Mouse (Mus musculus) liver, embryonic 13.5 days (tissue): ENCODE data around the gene Hipk2. TPM values are rescaled to one million over a fixed set of nuclear protein-coding genes. Genes with fewer than 3 reads are reported as not detected.

ENCODE experiments used
- ATAC-seq: fragments of 200-750 bp; cut with Nextera tagmentation; 2 replicates; pipeline ENCODE4 v1.8.0; 2017; ENCODE audit warnings: low read depth, mild to moderate bottlenecking, moderate number of reproducible peaks, moderate library complexity
- DNase-seq: peaks from one replicate; pipeline ENCODE4 v3.0.0; 2022
- H3K27ac ChIP-seq: fragments of 300-500 bp; sonication (generic); 2 replicates; pipeline ENCODE4 v1.5.1; 2015; ENCODE audit warnings: moderate library complexity, mild to moderate bottlenecking, inconsistent platforms
- H3K27me3 ChIP-seq: fragments of 300-500 bp; sonication (generic); 2 replicates; pipeline ENCODE4 v1.6.1; 2015; ENCODE audit warnings: mild to moderate bottlenecking, inconsistent platforms
- H3K36me3 ChIP-seq: fragments of 300-500 bp; sonication (generic); 2 replicates; pipeline ENCODE4 v1.6.1; 2015; ENCODE audit warnings: mild to moderate bottlenecking, inconsistent platforms
- H3K4me1 ChIP-seq: fragments of 300-500 bp; sonication (generic); replicated peaks from 2 replicates; pipeline ENCODE4 v1.6.1; 2015; ENCODE audit warnings: inconsistent platforms
- H3K4me2 ChIP-seq: fragments of 300-500 bp; sonication (generic); 2 replicates; pipeline ENCODE4 v1.6.1; 2015; ENCODE audit warnings: inconsistent platforms, mild to moderate bottlenecking, moderate library complexity
- H3K4me3 ChIP-seq: fragments of 300-500 bp; sonication (generic); replicated peaks from 2 replicates; pipeline ENCODE4 v1.5.1; 2015; ENCODE audit warnings: mild to moderate bottlenecking, inconsistent platforms
- H3K9ac ChIP-seq: fragments of 300-500 bp; sonication (generic); 2 replicates; pipeline ENCODE4 v1.6.1; 2015; ENCODE audit warnings: mild to moderate bottlenecking, inconsistent platforms
- H3K9me3 ChIP-seq: fragments of 300-500 bp; sonication (generic); replicated peaks from 2 replicates; pipeline ENCODE4 v1.6.1; 2016; ENCODE audit warnings: inconsistent platforms
- WGBS: fragments of 180-500 bp; shearing (Covaris S2); methylation state at CpG from one replicate; pipeline ENCODE4 v1.1.7; 2015; ENCODE audit not compliant: insufficient replicate concordance; 5-methylcytosine and 5-hydroxymethylcytosine counted together
- polyA plus RNA-seq: library from polyadenylated mRNA; unstranded; fragments of >200 nt; fragmentation: Nextera tagmentation; extraction: Ambion mirVana; gene quantifications from 2 replicates; pipeline ENCODE4 v1.2.1, GENCODE M21; 2015

Hipk2 gene
- 20.1 and 20.4 TPM in 2 replicates for polyA plus RNA-seq

DNA sequence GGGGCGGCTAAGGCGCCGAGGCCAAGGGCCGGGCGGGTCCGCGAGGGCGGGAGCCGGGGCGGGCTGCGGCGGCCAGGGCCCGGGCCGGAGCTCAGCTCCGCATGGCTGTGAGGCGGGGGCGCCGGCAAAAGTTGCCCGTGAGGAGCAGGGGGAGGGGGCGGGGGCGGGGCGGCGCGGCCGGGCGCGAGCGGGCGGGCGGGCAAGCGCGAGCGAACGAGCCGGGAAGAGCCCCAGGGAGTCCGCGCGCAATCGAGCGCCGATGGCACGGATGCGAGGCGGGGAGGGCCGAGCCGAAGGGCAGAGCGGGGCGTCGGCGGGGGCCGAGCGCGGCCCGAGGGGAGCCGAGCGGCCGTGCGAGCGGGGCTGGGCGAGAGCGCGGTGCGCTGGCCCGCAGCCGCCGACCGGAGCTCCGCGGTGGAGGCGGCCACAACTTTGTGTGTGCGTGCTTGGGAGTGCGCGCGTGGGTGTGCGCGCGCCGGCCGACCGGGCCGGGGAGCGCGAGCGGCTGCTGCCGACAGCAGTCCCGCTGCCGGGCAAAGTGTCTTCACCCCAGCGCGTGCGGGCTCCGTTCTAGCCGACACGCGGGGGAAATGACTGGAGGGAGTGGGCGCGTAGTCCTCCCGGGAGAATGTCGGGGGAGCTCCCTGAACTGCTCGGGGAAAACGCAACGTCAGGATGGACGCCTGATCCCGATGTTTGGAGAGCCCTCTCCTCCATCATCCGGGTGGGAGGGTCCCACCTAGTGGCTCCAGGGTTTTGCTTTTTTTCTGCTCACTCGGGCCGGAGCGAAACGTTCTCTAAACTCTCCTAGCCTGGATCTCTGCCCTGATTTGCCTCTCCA is at the start of gene Hipk2:
Gene Hipk2, minus strand, starts transcription at position 95 of the 841 bp plus-strand sequence.
- peak; percentile 73 for DNase-seq
- peak within 1 kb of the TSS; percentile 99 for H3K27ac ChIP-seq
- H3K9ac ChIP-seq: peak within 1 kb of the TSS; percentile 100
- no peaks in the 10 kb centered on the region for H3K9me3 ChIP-seq
- H3K27me3 ChIP-seq: peaks cover 8% of the 10 kb centered on the region; the same call in 1 of the 2 replicates
- H3K4me1 ChIP-seq: peaks cover 65% of the 10 kb centered on the region
- H3K4me2 ChIP-seq: peak within 1 kb of the TSS; percentile 80
- under 1% methylated on average over 106 of the region's 108 CpGs for WGBS
- H3K36me3 ChIP-seq: peaks cover 15% of the 10 kb centered on the region
- ATAC-seq: peak; percentile 85
- peak within 1 kb of the TSS; percentile 99 for H3K4me3 ChIP-seq

DNA sequence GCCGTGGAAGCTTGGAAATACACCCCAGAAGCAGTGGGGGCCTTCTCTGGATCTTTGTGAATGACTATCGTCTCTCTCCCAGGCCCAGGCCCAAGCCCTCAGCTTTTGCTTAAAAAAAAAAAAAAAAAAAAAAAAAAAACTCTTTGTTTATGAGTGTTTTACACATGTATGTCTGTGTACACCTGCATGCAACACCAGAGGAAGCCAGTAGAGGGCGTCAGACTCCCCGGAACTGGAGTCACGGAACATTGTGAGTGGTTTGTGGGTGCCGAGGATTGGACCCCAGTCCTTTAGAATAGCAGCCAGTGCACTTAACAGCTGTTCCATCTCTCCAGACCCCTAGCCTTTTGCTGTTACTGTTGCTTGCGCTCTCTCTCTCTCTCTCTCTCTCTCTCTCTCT is 49.8 kb upstream of the Hipk2 start:
- Histone ChIP-seq H3K27me3 (0 out of 2 replicates have a peak, but pooled peaks cover 17% of the 10 kb centered on the region), H3K9me3 (no peaks in the 10 kb centered on the region), H3K27ac (peak overlapping the region; percentile 100), H3K36me3 (no peaks in the 10 kb centered on the region), H3K4me1 (peaks cover 93% of the 10 kb centered on the region), H3K9ac (peak overlapping the region; percentile 59; the same call in 1 of the 2 replicates), H3K4me3 (peak overlapping the region; percentile 21; the same call in 1 of the 2 replicates), H3K4me2 (peak overlapping the region; percentile 65)
- peak; percentile 59 for DNase-seq
- ATAC-seq: no peak
- 50% methylated on average over 7 of the region's 7 CpGs for WGBS

DNA sequence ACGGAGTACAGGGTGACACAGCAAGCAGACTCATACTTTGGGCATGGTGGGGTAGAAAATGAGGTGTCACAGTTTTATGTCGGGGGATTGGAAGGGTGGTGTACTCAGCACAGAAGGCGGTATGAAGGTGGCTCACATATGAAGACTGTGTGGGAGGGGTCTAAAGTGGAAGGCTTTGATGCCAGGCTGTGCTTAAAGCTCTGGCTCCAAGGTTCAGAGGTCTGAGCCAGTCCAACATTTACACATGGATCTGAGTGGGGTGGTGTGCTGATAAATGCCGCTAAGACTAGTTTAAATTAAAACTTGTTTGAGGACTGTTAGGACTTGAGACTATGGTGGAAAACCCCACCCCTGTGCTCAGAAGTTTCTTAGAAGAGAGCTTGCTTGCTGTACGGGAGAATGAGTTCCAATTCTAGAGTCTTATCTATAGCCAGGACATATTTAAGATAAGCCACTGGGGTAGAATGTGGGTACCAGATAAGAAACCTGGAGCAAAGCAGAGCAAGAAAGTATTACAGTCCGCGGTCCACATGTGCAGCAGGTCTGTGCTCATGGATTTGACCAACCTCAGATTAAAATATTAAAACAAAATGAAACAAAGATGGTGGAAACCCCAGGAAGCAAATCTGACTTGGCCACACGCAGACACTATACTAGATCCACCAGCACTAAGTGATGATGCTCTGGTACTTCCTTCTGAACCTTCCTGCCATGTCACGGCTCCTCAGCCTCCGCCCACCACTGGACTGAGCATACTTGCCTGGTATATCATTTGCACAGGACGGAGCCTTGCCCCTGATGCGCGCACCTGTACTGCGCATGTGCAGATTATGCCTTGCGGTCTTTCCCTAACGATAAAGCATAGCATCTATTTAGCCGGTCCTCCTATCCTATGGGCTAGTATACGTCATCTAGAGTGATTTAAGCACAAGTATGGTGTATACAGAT is 48.2 kb upstream of the Hipk2 start:
- peak; percentile 83 for ATAC-seq

DNA sequence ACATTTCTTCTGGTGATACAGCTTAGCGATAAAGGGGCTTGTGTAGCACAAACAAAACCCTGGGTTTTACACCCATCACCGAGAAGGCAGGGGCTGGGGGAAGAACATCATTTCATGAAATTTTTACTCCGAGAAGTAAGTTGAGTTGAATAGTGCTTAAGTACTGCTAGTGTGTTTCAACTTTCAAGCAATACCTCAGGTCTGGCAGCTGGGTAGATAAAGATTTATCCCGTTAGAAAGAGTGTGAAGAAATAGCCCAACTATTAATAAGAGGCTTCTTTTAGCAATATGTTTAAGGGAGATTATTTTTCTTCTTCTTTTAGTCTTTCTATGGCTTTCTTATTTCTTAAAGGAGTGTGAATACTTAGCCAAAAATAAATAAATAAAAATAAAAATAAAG is 47.5 kb upstream of the Hipk2 start:
- peak overlapping the region; percentile 100 for H3K27ac ChIP-seq
- H3K4me2 ChIP-seq: peak overlapping the region; percentile 65
- 0 out of 2 replicates have a peak, but pooled peaks cover 9% of the 10 kb centered on the region for H3K27me3 ChIP-seq
- DNase-seq (no peak), ATAC-seq (no peak)
- H3K9ac ChIP-seq: peak overlapping the region; percentile 78
- H3K36me3 ChIP-seq: no peaks in the 10 kb centered on the region
- peak overlapping the region; percentile 9; the same call in 1 of the 2 replicates for H3K4me3 ChIP-seq
- 36% methylated on average over 4 of the region's 4 CpGs for WGBS
- peaks cover 96% of the 10 kb centered on the region for H3K4me1 ChIP-seq
- H3K9me3 ChIP-seq: no peaks in the 10 kb centered on the region

More for the DNA sequence above, 48.2 kb upstream of the Hipk2 start:
- peak overlapping the region; percentile 30 for H3K4me3 ChIP-seq
- H3K4me2 ChIP-seq: peak overlapping the region; percentile 65
- H3K36me3 ChIP-seq: no peaks in the 10 kb centered on the region
- WGBS: 21% methylated on average over 18 of the region's 18 CpGs
- H3K27ac ChIP-seq: peak overlapping the region; percentile 100
- DNase-seq: peak; percentile 90
- H3K27me3 ChIP-seq: 0 out of 2 replicates have a peak, but pooled peaks cover 10% of the 10 kb centered on the region
- peak overlapping the region; percentile 78 for H3K9ac ChIP-seq
- peaks cover 95% of the 10 kb centered on the region for H3K4me1 ChIP-seq
- H3K9me3 ChIP-seq: no peaks in the 10 kb centered on the region

DNA sequence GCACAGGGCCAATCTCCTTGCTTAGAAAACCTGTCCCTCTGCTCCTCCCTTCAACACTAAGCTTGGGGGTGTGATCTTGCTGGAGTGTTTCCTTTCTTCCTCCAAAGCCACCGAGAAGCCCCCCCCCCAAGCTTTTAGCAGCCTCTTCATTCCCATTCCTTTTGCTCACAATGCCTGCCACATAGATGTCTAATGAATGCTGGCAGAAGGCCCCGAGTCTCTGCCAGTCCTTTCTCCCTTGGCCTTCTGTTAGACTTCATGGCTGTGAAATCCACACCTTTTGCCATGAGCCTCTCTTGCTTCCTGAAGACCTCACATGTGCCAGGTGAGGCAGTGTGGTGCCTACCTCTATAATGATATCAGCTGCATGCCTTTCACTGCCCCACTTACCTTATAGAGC is 46.6 kb upstream of the Hipk2 start:
- Histone ChIP-seq H3K27me3 (0 out of 2 replicates have a peak, but pooled peaks cover 3% of the 10 kb centered on the region), H3K4me3 (no peak overlapping the region), H3K9ac (peak overlapping the region; percentile 78), H3K27ac (peak overlapping the region; percentile 100), H3K36me3 (no peaks in the 10 kb centered on the region), H3K4me2 (peak overlapping the region; percentile 63; the same call in 1 of the 2 replicates), H3K9me3 (no peaks in the 10 kb centered on the region), H3K4me1 (peaks cover 97% of the 10 kb centered on the region)
- DNase-seq: no peak
- ATAC-seq: no peak
- WGBS: 50% methylated on average over 2 of the region's 2 CpGs

DNA sequence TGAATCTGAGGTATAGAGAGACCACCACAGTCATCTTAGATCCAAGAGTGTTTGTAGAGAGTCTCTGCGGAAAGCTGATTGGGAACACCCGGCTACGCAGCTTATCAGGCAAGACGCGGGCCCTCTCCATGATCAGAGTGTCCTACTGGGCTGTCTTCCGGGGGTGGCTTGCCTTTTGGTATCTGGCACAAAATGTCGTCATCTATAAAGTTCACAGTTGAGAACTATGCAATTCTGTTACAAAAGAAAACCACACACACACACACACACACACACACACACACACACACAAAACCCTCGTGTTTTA is 45.8 kb upstream of the Hipk2 start:
- Histone ChIP-seq H3K9ac (peak overlapping the region; percentile 78), H3K9me3 (no peaks in the 10 kb centered on the region), H3K36me3 (no peaks in the 10 kb centered on the region), H3K27ac (peak overlapping the region; percentile 100), H3K4me2 (peak overlapping the region; percentile 63), H3K4me1 (peaks cover 99% of the 10 kb centered on the region), H3K4me3 (peak overlapping the region; percentile 32), H3K27me3 (no peaks in the 10 kb centered on the region)
- 33% methylated on average over 8 of the region's 8 CpGs for WGBS
- ATAC-seq: peak; percentile 40
- peak; percentile 70 for DNase-seq

DNA sequence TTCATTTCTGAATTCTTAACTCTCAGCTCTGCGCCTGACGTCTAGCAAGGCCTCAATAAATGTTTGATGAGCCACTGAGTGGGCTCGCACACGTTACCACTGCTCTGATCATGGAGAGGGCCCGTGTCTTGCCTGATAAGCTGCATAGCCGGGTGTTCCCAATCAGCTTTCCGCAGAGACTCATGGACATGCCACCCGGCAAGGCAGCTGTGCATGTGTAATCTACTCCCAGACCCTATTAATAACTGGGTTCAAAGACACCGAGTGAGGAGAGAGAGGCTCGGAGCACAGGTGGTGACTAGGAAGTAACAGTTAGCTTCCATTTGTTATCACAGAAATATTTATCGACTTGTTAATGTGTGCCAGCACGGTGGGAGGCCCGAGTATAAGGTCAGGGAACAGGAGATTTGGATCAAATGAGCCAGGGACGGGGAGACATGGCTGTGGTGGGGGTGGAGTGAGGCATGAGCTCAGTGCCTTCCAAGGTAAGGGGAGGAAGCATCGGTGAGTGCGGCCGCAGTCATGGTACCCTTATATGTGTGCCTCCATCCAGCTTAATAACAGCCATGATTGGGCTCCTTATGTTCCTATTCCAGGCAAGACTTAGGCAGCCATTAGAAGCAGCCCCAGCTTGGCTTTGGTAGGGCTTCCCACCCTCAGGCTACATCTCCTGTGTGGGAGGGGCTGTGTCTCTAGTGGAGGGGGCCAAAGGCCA is 45.3 kb upstream of the Hipk2 start:
- peak overlapping the region; percentile 78 for H3K9ac ChIP-seq
- 33% methylated on average over 17 of the region's 17 CpGs for WGBS
- H3K9me3 ChIP-seq: no peaks in the 10 kb centered on the region
- peak overlapping the region; percentile 32 for H3K4me3 ChIP-seq
- DNase-seq (peak; percentile 84), ATAC-seq (peak; percentile 66)
- H3K27me3 ChIP-seq: no peaks in the 10 kb centered on the region
- peak overlapping the region; percentile 100 for H3K27ac ChIP-seq
- H3K36me3 ChIP-seq: no peaks in the 10 kb centered on the region
- H3K4me2 ChIP-seq: peak overlapping the region; percentile 63
- H3K4me1 ChIP-seq: peaks cover 99% of the 10 kb centered on the region

DNA sequence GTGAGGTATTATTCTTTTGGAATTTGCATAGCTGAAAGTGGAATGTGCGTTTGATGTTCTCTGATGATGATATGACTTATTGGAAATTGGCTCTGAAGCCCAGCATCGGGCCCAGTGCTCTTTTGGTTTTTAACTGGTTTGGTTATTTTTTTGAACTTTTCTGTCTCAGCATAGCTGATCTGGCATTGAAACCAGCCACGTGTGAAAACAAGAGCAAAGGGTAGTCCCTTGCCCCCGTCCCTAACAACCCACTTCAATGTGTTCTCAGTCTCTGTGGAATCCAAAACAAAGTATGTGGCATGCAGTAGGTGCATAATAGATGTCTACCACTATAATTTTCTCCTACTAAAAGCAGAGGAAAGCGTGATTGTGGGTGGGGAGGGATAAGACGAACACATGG is 44.2 kb upstream of the Hipk2 start:
- H3K9me3 ChIP-seq: no peaks in the 10 kb centered on the region
- peak overlapping the region; percentile 63 for H3K4me2 ChIP-seq
- no peak for ATAC-seq
- no peaks in the 10 kb centered on the region for H3K36me3 ChIP-seq
- 80% methylated on average over 6 of the region's 6 CpGs for WGBS
- 0 out of 2 replicates have a peak overlapping the region, but pooled peaks have one; percentile 6 for H3K4me3 ChIP-seq
- H3K4me1 ChIP-seq: peaks cover 100% of the 10 kb centered on the region
- H3K9ac ChIP-seq: peak overlapping the region; percentile 78
- no peak for DNase-seq
- peak overlapping the region; percentile 100 for H3K27ac ChIP-seq
- H3K27me3 ChIP-seq: no peaks in the 10 kb centered on the region

DNA sequence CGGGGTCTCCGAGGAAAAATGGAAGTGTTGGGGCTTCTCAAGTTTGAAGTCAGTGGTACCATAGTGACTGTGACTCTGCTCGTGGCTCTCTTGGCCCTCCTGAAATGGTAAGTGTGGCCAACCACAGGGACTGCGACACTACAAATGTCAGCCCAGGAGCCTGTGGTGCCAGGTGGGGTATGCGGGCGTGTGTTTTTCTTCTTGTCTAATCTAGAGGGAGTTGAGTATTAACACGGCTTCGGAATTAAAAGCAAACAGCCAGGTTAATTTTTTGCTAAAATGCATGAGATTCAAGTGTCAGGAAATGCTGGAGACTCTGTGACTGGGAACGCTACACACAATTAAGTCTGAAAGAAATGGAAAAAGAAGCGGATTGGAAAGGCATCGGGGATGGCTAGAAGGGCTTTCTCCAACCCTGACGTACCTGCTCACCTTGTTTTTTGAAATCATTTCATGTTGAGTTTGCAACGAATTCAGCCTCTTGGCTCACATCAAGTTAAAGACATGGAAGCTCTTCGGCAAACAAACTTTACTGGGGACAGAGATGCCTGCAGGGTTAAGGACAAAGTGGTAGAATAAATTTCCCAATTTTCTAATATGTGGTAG is 43.3 kb upstream of the Hipk2 start:
- WGBS: 67% methylated on average over 14 of the region's 14 CpGs

DNA sequence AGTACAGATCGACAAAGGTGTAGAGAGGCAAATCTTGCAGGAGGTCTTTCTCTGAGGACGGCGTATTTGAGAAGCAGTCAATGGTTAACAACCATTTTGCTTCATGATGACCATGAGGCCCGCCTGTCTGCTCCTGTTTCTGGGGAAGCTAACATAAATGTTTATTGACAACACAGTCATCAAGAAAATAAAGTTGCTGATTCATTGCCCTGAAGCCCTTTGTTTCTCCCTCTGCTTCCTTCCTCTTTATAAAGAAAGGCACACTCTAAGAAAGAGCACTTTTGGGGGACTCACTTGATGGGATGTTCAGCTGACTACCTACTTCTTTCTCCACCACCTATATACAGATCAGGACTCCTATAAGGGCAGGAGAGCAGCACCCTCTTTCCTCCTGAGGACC is 42.8 kb upstream of the Hipk2 start:
- H3K9me3 ChIP-seq: no peaks in the 10 kb centered on the region
- 62% methylated on average over 4 of the region's 4 CpGs for WGBS
- no peaks in the 10 kb centered on the region for H3K27me3 ChIP-seq
- peak overlapping the region; percentile 63 for H3K4me2 ChIP-seq
- peak overlapping the region; percentile 78 for H3K9ac ChIP-seq
- peaks cover 100% of the 10 kb centered on the region for H3K4me1 ChIP-seq
- DNase-seq: no peak
- H3K27ac ChIP-seq: peak overlapping the region; percentile 100
- H3K4me3 ChIP-seq: peak overlapping the region; percentile 22; the same call in 1 of the 2 replicates
- ATAC-seq: no peak
- H3K36me3 ChIP-seq: no peaks in the 10 kb centered on the region

More for the DNA sequence above, 43.3 kb upstream of the Hipk2 start:
- DNase-seq (no peak), ATAC-seq (no peak)
- H3K27me3 ChIP-seq: no peaks in the 10 kb centered on the region
- H3K36me3 ChIP-seq: no peaks in the 10 kb centered on the region
- H3K4me2 ChIP-seq: peak overlapping the region; percentile 63
- H3K4me1 ChIP-seq: peaks cover 100% of the 10 kb centered on the region
- H3K4me3 ChIP-seq: peak overlapping the region; percentile 22
- H3K27ac ChIP-seq: peak overlapping the region; percentile 100
- H3K9me3 ChIP-seq: no peaks in the 10 kb centered on the region
- peak overlapping the region; percentile 78 for H3K9ac ChIP-seq
